Mouse (Mus musculus): ENCODE measurements at regions not wholly inside any gene's neighbourhood (a gene's known extent, or its start where the extent isn't known, plus 50 kb on each side); places are given as distances from the start of the nearest gene placed in this dataset.

GRCm38 (mm10) chr4:105476332-105476731 is 313.3 kb upstream of the Gm12728 start:
- TF ChIP-seq POLR2A (IDR thresholded peaks at IDR 0.05; ENCODE audit: borderline replicate concordance, insufficient read depth, low read length) = no peak
- TF ChIP-seq CTCF (IDR thresholded peaks at IDR 0.05; ENCODE audit: borderline replicate concordance, insufficient read depth, low read depth, low read length) = no peak
- DNase-seq = no peak
- H3K27ac ChIP-seq (ENCODE audit: insufficient read depth, low read length) = no peak overlapping the region
- 90% methylated on average over 4 of the region's 4 CpGs for WGBS
- H3K27me3 ChIP-seq (ENCODE audit: control insufficient read depth, insufficient read depth, low read length) = no peaks in the 10 kb centered on the region
- no peak overlapping the region for H3K4me3 ChIP-seq (replicated peaks; ENCODE audit: insufficient read depth, low read depth, low read length)
- no peaks in the 10 kb centered on the region for H3K4me1 ChIP-seq (ENCODE audit: control insufficient read depth, insufficient read depth, low read length)

- no peaks in the 10 kb centered on the region for H3K27me3 ChIP-seq (ENCODE audit: control insufficient read depth, insufficient read depth, low read length)
- no peak overlapping the region for H3K4me3 ChIP-seq (replicated peaks; ENCODE audit: insufficient read depth, low read depth, low read length)
- WGBS = 26% methylated on average over 1 of the region's 1 CpGs
- TF ChIP-seq POLR2A (IDR thresholded peaks at IDR 0.05; ENCODE audit: borderline replicate concordance, insufficient read depth, low read length) = no peak
- no peak for TF ChIP-seq CTCF (IDR thresholded peaks at IDR 0.05; ENCODE audit: borderline replicate concordance, insufficient read depth, low read depth, low read length)
- no peaks in the 10 kb centered on the region for H3K4me1 ChIP-seq (ENCODE audit: control insufficient read depth, insufficient read depth, low read length)
- DNase-seq = peak in 1 of 2 experiments; percentile 7
- no peak overlapping the region for H3K27ac ChIP-seq (ENCODE audit: insufficient read depth, low read length)
These were observed 303.3 kb upstream of the Gm12728 start for GRCm38 (mm10) chr4:105486376-105486775.

GRCm38 (mm10) chr4:105496176-105496575 is 293.5 kb upstream of the Gm12728 start:
- Histone ChIP-seq H3K27ac (ENCODE audit: insufficient read depth, low read length) (no peak overlapping the region), H3K27me3 (ENCODE audit: control insufficient read depth, insufficient read depth, low read length) (no peaks in the 10 kb centered on the region), H3K4me3 (replicated peaks; ENCODE audit: insufficient read depth, low read depth, low read length) (no peak overlapping the region), H3K4me1 (ENCODE audit: control insufficient read depth, insufficient read depth, low read length) (no peaks in the 10 kb centered on the region)
- DNase-seq = no peak
- TF ChIP-seq CTCF (IDR thresholded peaks at IDR 0.05; ENCODE audit: borderline replicate concordance, insufficient read depth, low read depth, low read length) (no peak), POLR2A (IDR thresholded peaks at IDR 0.05; ENCODE audit: borderline replicate concordance, insufficient read depth, low read length) (no peak)
- WGBS = 50% methylated on average over 2 of the region's 2 CpGs

- H3K4me3 ChIP-seq (replicated peaks; ENCODE audit: insufficient read depth, low read depth, low read length) = no peak overlapping the region
- H3K27ac ChIP-seq (ENCODE audit: insufficient read depth, low read length) = no peak overlapping the region
- TF ChIP-seq CTCF (IDR thresholded peaks at IDR 0.05; ENCODE audit: borderline replicate concordance, insufficient read depth, low read depth, low read length) (no peak), POLR2A (IDR thresholded peaks at IDR 0.05; ENCODE audit: borderline replicate concordance, insufficient read depth, low read length) (no peak)
- 89% methylated on average over 2 of the region's 2 CpGs for WGBS
- no peak for DNase-seq
- no peaks in the 10 kb centered on the region for H3K4me1 ChIP-seq (ENCODE audit: control insufficient read depth, insufficient read depth, low read length)
- no peaks in the 10 kb centered on the region for H3K27me3 ChIP-seq (ENCODE audit: control insufficient read depth, insufficient read depth, low read length)
These were observed 283.5 kb upstream of the Gm12728 start for GRCm38 (mm10) chr4:105506190-105506589.

- Histone ChIP-seq H3K27ac (ENCODE audit: insufficient read depth, low read length) (no peak overlapping the region), H3K4me1 (ENCODE audit: control insufficient read depth, insufficient read depth, low read length) (no peaks in the 10 kb centered on the region), H3K4me3 (replicated peaks; ENCODE audit: insufficient read depth, low read depth, low read length) (no peak overlapping the region), H3K27me3 (ENCODE audit: control insufficient read depth, insufficient read depth, low read length) (no peaks in the 10 kb centered on the region)
- TF ChIP-seq POLR2A (IDR thresholded peaks at IDR 0.05; ENCODE audit: borderline replicate concordance, insufficient read depth, low read length) = no peak
- no peak for TF ChIP-seq CTCF (IDR thresholded peaks at IDR 0.05; ENCODE audit: borderline replicate concordance, insufficient read depth, low read depth, low read length)
- WGBS = 91% methylated on average over 7 of the region's 7 CpGs
- no peak for DNase-seq
These were observed 282.4 kb upstream of the Gm12728 start for GRCm38 (mm10) chr4:105507221-105507620.

- H3K27me3 ChIP-seq (ENCODE audit: control insufficient read depth, insufficient read depth, low read length) = no peaks in the 10 kb centered on the region
- TF ChIP-seq CTCF (IDR thresholded peaks at IDR 0.05; ENCODE audit: borderline replicate concordance, insufficient read depth, low read depth, low read length) (no peak), POLR2A (IDR thresholded peaks at IDR 0.05; ENCODE audit: borderline replicate concordance, insufficient read depth, low read length) (no peak)
- DNase-seq = no peak
- no peaks in the 10 kb centered on the region for H3K4me1 ChIP-seq (ENCODE audit: control insufficient read depth, insufficient read depth, low read length)
- no peak overlapping the region for H3K27ac ChIP-seq (ENCODE audit: insufficient read depth, low read length)
- H3K4me3 ChIP-seq (replicated peaks; ENCODE audit: insufficient read depth, low read depth, low read length) = no peak overlapping the region
- WGBS = 46% methylated on average over 3 of the region's 3 CpGs
These were observed 280.6 kb upstream of the Gm12728 start for GRCm38 (mm10) chr4:105509091-105509490.

- Histone ChIP-seq H3K4me3 (replicated peaks; ENCODE audit: insufficient read depth, low read depth, low read length) (no peak overlapping the region), H3K4me1 (ENCODE audit: control insufficient read depth, insufficient read depth, low read length) (no peaks in the 10 kb centered on the region), H3K27ac (ENCODE audit: insufficient read depth, low read length) (no peak overlapping the region), H3K27me3 (ENCODE audit: control insufficient read depth, insufficient read depth, low read length) (no peaks in the 10 kb centered on the region)
- DNase-seq = no peak
- TF ChIP-seq POLR2A (IDR thresholded peaks at IDR 0.05; ENCODE audit: borderline replicate concordance, insufficient read depth, low read length) (no peak), CTCF (IDR thresholded peaks at IDR 0.05; ENCODE audit: borderline replicate concordance, insufficient read depth, low read depth, low read length) (no peak)
- 82% methylated on average over 1 of the region's 1 CpGs for WGBS
These were observed 279.3 kb upstream of the Gm12728 start for GRCm38 (mm10) chr4:105510406-105510805.

- no peak for TF ChIP-seq POLR2A (IDR thresholded peaks at IDR 0.05; ENCODE audit: borderline replicate concordance, insufficient read depth, low read length)
- TF ChIP-seq CTCF (IDR thresholded peaks at IDR 0.05; ENCODE audit: borderline replicate concordance, insufficient read depth, low read depth, low read length) = no peak
- 63% methylated on average over 2 of the region's 2 CpGs for WGBS
- Histone ChIP-seq H3K27me3 (ENCODE audit: control insufficient read depth, insufficient read depth, low read length) (no peaks in the 10 kb centered on the region), H3K4me3 (replicated peaks; ENCODE audit: insufficient read depth, low read depth, low read length) (no peak overlapping the region), H3K27ac (ENCODE audit: insufficient read depth, low read length) (no peak overlapping the region), H3K4me1 (ENCODE audit: control insufficient read depth, insufficient read depth, low read length) (no peaks in the 10 kb centered on the region)
- DNase-seq = no peak
These were observed 264.5 kb upstream of the Gm12728 start for GRCm38 (mm10) chr4:105525135-105525534.

All from cerebellum, adult 2 months (tissue).